Mouse (Mus musculus) olfactory bulb, adult 2 months (tissue): ENCODE results near the gene Olfr68.

Source experiments
- CTCF ChIP-seq: fragments of 200-500 bp; IDR thresholded peaks from 2 replicates; pipeline ENCODE4 v1.5.1; 2012; ENCODE audit warnings: low read depth, mild to moderate bottlenecking, low read length, moderate library complexity; ENCODE audit not compliant: insufficient read depth
- POLR2A ChIP-seq: fragments of 200-500 bp; IDR thresholded peaks from 2 replicates; pipeline ENCODE4 v1.6.1; 2012; ENCODE audit warnings: mild to moderate bottlenecking, low read depth, low read length, moderate library complexity; ENCODE audit not compliant: insufficient read depth

DNA sequence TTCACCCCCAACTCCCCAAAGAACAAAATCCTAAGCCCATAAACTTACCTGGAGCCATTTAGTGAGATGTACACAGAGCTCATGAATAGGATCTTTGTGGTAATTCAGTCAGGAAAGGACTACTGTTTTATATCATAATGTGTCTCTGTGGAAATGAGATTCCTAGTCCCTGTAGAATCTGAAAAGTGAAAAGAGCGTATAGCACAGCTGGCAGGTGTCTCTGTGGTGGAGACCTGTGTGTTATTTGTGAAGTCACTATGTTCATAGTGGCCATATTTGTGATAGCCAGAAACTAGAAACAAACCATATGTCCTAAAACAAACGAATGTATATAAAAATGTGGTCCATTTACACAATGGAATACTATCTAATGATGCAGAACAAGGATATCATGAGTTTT lies 8.0 kb downstream of the Olfr68 start, which contains the start of gene Olfr69:
- TF ChIP-seq CTCF, result no peak
- TF ChIP-seq POLR2A, result no peak
